Mouse (Mus musculus): Measurements from ENCODE around the gene Mtmr12.

The Mtmr12 gene

GRCm38 (mm10) chr15:12311465-12311864, 106.6 kb downstream of the Mtmr12 start:
- in situ Hi-C loops (cut with MboI; ENCODE audit: unreplicated experiment in 2 of 2): no loop called here

- in situ Hi-C loops (cut with MboI; ENCODE audit: unreplicated experiment in 2 of 2): no loop called here
Observed at GRCm38 (mm10) chr15:12313255-12313654, 108.4 kb downstream of the Mtmr12 start.

- in situ Hi-C loops (cut with MboI; ENCODE audit: unreplicated experiment in 2 of 2): no loop called here
Observed at GRCm38 (mm10) chr15:12314584-12314983, 109.8 kb downstream of the Mtmr12 start.

- in situ Hi-C loops (cut with MboI; ENCODE audit: unreplicated experiment in 2 of 2): no loop called here
Observed at GRCm38 (mm10) chr15:12315996-12316395, 111.2 kb downstream of the Mtmr12 start.

DNA sequence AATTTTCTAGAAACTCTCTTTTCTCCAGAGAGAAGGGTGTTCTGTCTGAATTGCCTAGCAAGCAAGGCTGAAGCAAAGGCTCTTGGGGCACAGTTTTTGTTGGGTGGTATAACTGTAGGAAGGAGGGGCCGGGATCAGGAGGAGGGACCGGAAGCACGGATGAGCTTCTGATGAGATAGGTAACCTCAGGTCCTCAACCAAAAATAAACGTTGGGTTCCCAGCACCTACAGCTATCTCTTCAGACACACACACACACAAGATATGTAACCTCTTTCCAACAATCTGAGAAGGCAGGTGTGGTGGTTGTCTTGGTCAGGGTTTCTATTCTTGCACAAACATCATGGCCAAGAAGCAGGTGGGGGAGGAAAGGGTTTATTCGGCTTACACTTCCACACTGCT, 112.5 kb downstream of the Mtmr12 start:
- in situ Hi-C loops (cut with MboI; ENCODE audit: unreplicated experiment in 2 of 2): no loop called here

GRCm38 (mm10) chr15:12318451-12318850, 113.6 kb downstream of the Mtmr12 start:
- in situ Hi-C loops (cut with MboI; ENCODE audit: unreplicated experiment in 2 of 2): no loop called here

DNA sequence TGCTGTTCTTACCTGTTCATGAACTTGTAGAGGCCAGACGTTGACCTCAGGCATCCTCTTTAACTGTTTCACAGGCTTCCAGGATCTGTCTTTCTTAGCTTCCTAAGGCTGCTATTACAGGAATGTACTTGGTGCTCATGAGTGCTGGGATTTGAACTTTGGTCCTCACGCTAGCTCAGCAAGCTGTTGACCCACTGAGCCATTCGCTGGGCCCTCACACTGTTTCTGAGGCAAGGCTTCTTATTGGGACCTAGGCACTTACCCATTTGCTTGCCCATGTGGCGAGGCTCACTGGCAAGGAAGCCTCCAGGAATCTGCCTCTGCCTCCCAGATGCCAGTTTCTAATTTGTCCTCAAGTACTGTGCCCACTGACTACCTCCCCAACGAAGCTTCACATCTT, 115.1 kb downstream of the Mtmr12 start:
- in situ Hi-C loops (cut with MboI; ENCODE audit: unreplicated experiment in 2 of 2): no loop called here

- in situ Hi-C loops (cut with MboI; ENCODE audit: unreplicated experiment in 2 of 2): no loop called here
Observed at GRCm38 (mm10) chr15:12320441-12321090, 115.7 kb downstream of the Mtmr12 start.

DNA sequence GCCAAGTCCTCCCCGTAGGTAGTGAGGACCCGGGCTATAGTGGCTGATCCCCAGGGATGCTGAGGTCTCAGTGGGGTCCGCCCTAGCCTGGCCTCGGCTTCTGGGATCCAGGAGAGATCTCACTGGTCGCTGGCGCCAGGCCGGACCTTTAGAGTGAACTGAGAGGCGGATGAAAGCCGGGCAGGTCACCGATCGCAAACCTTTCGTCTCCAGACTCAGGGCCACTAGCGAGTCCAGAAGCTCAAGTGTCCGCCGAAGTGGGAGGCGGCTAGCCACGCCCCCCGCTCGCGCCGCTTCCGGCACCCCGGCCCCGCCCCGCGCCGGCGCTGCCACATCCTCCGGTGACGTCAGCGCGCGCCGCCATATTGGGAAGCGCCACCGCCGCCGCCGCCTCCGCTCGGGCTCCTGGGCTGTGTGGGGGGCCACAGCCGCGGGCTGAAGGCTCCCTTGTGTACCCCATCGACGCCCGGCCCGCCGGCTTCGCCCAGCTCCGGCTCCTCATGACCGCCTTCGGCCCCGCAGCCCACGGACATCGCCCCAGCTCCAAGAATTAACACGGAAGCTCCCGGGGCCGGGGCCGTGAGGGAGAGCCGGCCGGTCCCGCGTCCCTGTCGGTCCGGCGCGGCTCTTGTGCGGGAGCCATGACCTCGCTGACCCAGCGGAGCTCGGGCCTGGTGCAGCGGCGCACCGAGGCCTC, 116.4 kb downstream of the Mtmr12 start, which contains the start of gene Golph3:
Gene Golph3 (plus strand): TSS at position 360 of the 697 bp plus-strand sequence.
- in situ Hi-C loops (cut with MboI; ENCODE audit: unreplicated experiment in 2 of 2): no loop called here

- in situ Hi-C loops (cut with MboI; ENCODE audit: unreplicated experiment in 2 of 2): no loop called here
Observed at GRCm38 (mm10) chr15:12321788-12322621, 117.2 kb downstream of the Mtmr12 start, which contains the start of gene 1810049J17Rik. Gene 1810049J17Rik, minus strand, starts transcription at chr15:12321899.

- in situ Hi-C loops (cut with MboI; ENCODE audit: unreplicated experiment in 2 of 2): no loop called here
Observed at GRCm38 (mm10) chr15:12322676-12323402, 118.0 kb downstream of the Mtmr12 start.

Data from v-Abl transformed pro-B cells (cell line).